Mouse (Mus musculus) retina, postnatal 7 days (tissue): Measurements from ENCODE around the gene Ecel1.
A peak's percentile ranks its signal among the peaks of the same experiment; 100 is the strongest.

Experiments used
- DNase-seq: peaks from one replicate; pipeline ENCODE4 v3.0.0-alpha.2; 2012; ENCODE audit warnings: low read depth, low spot score

Gene Ecel1

DNA sequence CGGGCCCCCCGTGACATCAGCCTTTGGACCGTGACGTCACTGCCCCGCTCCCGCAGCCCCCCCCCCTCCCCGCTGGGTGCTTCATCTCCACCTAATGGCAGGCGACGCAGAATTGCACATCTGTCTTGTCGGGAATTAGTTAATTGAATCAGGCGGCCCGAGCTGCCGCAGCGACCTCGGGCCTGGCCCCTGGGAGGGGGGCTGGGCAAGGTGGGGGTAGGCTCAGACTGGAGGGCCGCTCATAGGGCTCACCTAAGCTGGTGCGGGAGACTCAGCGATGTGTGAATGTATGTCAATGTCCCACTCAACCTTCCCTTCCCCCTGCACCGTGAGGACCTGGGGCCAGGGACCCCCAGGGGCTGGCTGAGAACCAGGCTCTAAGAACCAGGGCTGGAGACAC, 14.1 kb upstream of the Ecel1 start:
- no peak for DNase-seq

DNA sequence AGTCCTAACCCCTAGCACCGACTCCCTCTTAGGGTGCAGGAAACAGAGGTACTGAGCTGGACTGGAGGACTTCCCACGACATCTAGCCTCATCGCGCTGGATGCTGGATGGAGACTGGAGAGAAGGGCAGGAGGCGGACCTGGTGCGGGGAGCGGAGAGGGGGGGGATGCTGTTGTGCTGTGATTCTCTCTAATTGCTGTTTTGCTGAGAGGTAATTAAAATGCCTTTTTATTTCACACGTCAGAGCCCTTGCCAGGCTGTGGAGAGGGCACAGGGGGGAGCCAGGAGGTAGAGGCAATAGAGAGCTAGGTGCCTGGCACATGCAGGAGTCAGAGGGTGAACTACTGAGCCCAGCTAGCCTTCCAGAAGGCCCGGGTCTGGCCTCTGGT, 8.5 kb upstream of the Ecel1 start:
- DNase-seq: no peak

DNA sequence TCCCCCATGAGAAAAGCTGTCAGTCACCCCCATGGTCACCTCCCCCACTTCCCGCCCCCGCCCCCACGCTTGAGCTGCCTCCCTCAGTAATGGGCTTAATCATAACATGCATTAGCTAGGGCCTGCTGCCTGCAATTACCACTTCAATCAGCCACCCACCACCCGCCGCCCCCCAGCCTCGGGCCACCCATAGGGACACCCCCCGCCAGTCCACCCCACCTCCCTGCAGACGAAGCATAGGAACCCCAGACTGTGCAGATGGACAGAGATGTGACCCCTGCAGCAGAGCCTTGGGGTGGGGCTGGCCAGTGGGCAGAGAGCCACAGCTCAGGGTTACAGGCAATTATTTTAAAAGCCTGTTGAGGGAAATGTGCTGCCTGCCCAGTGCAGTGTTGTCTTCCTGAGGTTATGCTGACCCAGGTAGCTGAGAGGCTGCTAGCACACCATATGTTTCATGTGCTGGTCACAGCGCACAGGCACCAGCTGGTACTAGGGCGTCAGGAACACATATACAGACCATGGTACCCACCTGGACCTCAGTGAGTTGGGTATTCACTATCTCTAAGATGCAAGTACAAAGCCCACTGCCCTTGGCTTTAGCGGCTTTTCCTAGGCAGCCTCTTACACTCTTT, 8.0 kb upstream of the Ecel1 start:
- no peak for DNase-seq

DNA sequence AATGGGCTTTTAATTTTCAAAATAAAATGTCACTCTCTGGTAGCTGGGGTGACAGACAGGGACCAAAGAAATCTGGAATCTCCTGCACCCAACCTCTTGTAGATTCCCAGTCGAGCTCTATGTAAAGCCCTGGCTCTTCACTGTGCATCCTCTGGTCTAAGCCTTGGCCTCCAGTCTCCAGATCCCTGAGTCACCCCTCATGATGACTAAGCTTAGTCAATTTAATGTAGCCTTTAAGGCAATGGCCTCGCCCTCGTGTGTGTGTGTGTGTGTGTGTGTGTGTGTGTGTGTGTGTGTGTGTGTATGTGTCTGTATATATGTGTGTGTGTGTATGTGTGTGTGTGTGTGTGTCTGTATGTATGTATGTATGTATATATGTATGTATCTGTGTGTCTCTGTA, 3.1 kb upstream of the Ecel1 start:
- no peak for DNase-seq

DNA sequence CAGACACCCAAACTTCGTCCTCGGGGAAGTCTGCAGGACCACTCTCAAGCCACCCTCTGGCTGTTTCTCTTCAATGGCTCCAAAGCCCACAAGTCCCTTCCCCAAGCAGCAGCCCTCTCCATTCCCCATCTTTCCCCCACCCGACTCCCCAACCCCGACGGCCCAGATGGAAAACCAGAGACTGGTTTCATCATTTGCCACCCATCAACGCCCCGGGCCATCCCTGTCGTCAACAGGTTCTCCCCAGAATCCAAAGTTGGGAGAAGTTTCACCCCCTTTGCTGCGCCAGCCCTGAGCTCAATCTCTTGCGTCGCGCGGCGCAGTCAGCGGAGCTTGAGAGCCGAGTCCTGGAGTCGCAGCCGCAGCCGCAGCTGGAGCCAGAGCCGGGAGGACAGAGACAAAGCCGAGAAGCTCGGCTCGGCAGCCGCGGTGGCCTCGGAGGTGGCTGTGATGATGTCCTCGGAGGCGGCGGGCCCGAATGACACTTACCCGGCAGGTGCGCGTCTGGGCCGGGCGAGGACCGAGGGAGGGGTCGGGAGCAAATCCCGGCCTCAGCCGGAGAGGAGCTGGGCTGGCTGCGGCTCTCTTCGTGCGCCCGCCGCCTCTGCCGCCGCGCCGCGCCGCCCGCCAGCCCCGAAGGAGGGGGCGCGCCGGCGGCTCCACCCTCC, 656 bp downstream of the Ecel1 start:
- no peak for DNase-seq

DNA sequence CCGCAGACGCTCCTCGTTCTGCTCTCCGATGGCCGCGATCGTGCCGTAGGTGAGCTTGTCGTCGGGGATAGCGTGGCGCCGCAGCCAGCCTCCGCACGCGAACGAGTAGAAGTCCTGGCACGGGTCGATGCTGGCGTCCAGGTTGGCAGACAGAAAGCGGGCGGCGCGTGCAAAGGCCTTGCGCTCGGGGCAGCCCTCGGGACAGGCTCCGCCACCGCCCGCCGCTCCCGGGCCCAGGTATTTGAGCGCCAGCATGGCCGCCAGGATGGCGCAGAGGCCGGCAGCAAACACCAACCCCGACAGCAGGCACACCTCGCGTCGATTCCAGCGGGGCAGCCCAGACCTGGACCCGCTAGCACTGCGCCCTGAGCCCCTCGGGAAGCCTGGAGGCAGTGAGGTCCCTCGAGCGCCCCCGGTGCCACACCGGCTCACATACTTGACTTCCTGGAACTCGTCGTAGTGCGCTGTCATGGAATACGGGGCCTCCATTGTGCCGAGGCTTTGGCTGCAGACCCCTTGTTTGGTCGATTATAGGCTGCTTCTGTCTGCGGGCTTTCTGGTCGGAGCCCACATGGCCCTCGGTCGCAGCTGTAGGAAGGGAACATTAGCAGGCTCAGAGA, 1.7 kb downstream of the Ecel1 start:
- no peak for DNase-seq

DNA sequence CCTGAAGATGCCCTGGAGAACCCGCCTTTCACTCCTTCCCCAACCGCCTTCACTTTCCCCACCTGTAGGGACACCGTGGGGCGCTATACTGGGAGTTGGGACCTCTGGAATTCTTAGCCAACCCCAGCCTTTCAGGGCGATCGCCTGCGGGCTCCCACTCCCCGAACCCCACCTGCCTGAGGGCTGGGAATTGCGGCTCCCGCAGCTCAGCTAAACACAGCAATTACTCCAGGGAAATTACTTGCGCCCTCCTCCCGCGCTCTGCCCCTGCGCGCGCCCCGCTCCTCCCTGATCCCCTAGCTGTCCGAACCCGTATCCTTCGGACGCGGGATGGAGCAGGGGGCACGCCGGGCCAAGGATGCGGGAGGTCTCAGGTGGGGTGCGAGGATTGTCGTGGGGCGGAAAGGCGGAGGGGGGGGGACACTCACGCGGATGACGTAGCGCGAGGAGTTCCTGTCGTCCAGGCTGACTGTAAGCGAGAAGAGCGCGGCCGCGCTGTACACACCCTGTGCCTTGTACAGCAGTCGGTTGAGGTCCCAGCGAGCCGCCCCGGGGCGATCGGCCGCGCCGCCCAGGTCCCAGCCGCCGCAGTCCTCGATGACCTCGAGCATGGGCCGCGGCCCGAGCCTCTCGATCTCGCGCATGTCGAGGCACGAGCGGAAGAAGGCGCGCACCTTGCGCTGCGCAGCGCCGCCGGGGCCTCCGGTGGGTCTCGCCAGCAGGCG, 2.4 kb downstream of the Ecel1 start:
- no peak for DNase-seq

DNA sequence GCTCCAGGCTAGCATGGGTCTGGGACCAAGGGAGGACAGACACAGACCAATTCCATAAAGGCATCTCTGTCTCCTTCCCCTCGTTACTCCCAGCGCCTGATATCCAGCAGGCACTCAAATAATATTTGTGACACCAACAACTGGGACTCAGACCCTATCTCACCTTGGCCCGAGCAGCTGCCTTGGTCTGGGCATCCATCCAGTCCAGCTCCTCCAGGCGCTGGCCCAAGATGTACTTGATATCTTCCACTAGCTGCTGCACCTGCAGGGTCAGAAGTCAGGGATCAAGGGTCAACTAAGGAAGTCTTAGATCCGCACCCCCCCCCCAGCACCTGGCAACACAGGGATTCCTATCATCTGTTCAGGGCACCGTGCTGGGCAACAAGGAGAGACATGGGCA, 5.0 kb downstream of the Ecel1 start:
- DNase-seq: no peak

DNA sequence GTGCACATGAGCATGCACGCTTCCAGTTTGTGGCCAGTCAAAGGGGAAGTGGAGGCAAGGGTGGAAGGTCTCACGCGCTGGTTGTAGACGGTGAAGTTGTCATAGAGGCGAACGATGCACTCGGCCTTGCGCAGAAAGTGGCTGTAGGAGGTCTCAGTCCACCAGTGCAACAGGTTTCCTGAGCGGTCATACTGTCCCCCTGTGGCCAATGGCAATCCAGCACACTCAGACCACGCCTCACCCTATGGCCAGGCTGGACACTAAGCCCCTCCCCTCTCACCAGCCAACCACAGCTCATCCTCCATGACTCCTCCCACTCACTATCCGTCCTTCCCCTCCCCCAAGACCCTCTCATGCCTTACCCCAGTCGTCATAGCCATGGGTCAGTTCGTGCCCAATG, 6.9 kb downstream of the Ecel1 start:
- no peak for DNase-seq

DNA sequence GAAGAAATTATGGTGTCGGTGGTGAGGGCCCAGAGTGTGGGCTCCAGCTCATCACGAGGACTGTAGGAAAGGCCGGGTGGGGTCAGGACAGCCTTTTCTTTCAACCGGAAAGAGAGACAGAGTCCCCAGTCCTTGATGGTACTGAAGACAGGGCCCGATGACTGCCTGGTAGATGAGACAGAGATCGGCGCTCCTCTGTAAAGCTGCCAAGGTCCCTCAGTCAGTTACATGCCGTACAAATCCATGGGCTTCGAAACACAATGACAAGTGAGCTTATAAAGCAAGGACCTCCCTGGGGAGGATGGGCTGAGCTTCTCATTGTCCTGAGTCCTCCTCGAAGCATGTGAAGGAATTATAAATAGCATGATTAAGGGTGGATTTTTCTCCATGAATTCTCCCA, 13.2 kb downstream of the Ecel1 start:
- DNase-seq: no peak

DNA sequence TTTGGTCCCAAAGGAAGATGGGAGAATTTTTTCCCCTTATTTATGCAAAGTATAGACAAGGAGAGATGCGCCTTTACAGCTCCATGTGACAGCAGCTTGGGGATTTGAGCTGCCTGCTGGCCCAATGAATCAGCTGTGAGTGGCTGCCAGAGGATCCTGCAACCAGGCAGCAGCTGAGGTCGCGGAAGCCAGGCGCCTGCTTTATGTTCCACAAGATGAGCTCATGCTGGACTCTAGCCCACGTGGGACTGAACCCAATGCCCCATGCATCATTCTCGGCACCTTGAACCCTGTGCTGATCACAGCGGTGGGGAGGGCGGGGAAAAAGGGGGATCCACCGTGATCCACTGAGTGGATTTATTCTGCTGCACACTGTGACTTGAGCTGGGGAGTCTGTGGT, 13.9 kb downstream of the Ecel1 start:
- no peak for DNase-seq

DNA sequence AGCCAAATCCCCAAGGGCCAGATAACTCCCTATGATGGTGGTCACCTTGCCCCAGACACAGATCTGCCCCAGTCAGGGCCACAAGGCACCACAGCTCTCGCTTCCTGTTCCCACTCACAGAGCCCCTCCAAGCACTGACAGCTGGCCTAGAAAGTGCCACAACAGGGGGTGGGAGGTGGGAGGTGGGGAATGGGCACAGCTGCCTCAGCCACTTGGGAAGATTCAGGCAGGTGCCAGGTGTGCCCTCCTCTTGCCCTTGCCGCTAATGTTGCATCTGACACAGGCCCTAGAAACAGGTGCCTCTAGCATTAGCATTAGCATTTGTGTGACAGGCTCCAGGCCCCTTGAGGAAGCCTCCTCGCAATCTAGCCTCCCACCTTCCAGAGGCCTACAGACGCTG, 14.8 kb downstream of the Ecel1 start:
- no peak for DNase-seq

DNA sequence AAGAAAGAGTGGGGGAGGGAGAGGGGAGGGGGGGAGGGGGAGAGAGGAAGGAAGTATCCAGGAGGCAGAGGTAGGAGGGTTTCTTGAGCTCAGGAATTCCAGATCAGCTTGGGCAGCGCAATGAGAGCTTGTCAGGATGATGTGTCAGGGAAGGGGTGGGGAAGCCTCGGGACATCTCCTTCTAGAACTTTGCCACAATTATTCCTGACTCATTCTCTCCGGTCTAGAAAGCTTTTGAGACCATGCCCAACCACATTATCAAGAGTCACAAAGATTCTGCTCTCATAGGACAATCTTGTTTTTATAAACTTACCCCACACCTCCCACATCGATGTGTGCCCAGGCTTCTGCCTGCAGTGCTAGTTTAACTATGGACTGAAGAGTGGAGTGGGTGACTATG, 24.5 kb downstream of the Ecel1 start:
- no peak for DNase-seq

DNA sequence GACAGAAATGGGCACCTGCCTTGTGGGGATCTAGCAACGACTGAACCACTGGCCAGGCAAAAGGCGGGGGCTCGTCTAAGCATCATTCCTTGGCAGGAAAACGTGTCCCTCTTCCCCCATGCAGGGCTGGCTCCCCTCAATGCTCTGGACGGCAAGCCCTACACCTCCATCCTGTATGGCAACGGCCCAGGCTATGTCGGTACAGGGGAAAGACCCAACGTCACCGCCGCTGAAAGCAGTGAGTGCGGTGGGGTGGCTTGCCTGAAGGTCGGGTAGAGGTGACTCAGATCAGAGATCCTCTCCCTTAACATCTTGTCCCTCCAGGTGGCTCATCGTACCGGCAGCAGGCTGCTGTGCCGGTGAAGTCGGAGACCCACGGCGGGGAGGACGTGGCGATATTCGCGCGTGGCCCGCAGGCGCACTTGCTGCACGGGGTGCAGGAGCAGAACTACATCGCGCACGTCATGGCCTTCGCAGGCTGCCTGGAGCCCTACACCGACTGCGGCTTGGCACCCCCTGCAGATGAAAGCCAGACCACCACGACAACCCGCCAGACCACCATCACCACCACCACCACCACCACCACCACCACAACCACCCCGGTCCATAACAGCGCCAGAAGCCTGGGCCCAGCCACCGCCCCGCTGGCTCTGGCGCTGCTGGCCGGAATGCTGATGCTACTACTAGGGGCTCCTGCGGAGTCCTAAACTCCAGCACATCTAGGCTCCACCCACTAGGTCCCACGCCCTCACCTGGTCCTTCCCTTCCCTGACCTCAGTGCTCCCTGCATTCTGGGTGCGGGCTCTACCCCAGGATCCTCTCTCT, 28.9 kb downstream of the Ecel1 start:
- no peak for DNase-seq

DNA sequence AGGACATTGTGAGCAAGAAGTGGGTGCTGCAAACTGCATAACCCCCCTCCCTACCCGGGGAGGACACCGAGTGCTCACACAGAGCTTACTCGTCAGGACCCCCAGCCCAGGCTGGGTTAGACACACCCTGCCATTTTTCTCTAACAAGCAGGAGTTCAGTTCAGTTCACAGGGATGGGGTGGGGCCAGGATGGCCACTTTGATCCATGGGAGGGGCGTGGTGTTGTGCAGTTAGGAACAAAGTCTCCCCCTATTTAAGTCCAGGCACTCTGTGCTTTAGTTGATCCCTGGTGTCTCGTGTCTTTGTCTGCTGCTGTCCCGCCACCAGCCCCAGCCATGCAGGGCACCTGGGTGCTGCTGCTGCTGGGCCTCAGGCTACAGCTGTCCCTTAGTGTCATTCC, 31.6 kb downstream of the Ecel1 start, which contains the start of gene Akp3:
Gene Akp3 (plus strand): TSS at position 301 of the 400 bp plus-strand sequence.
- DNase-seq: no peak

DNA sequence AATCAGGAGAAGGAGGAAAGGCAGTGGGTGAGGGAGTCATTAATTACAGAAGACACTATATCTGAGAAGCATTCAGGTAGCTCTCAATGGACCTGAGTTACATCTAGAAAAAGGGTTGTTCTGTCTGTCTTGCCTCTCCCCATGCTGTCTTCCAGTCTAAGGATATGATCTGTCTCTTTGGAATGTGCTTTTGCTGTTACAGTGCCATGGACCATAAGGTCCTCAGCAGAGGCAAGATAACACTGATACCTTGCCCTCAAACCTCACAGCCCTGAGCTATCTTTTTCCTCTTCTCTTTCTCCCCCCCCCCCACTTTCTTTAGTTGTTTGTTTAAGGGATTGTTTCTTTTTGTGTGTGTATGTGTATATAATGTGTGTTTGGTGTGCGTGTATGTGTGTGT, 41.5 kb downstream of the Ecel1 start:
- DNase-seq: no peak

DNA sequence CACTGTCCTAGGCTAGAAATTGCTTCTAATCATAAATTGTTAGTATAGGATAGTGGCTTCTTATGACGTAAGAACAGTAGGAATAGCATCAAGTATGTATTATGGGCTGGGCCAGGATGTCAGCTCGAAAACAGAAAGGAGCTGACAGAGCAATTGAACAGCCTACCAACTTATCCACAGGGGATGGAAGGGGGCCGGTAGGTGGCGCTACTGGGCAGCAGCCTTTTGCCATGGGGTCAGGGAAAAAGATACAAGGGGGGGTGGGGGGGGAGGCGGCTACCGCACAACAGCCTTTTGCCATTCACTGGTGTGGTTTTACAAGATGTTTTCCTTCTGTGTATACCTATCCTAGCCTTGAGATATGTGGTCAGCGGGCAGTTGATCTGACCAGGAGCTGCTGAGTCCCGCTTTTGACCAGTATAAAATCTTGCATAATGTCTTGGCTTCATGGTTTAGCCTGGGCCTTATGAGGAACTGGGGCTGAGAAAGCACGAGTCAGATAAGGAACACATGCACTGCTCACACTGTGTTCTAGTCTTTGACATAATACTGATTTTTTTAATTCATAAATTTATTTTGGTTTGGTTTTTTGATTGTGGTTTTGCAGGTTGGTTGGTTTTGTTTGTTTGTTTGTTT, 44.5 kb downstream of the Ecel1 start:
- DNase-seq: peak; percentile 28

DNA sequence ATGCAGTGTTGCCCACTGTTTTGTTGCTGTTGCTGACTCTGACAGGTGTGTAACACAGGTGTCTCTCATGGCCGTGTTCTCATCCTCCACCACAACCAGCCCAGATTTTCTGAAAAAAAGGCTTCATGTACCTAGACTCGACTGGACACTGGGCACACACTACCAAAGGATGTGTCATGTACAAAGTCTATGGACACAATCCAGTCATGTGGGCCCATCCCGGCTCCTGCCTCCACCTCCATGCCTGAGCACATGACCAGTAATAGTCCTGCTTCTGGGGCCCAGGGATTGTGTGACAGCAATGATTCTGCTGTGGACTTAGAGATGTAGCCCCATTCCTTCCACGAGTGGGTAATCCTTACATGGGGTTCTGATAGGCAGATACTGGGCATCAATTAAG, 47.8 kb downstream of the Ecel1 start:
- no peak for DNase-seq

DNA sequence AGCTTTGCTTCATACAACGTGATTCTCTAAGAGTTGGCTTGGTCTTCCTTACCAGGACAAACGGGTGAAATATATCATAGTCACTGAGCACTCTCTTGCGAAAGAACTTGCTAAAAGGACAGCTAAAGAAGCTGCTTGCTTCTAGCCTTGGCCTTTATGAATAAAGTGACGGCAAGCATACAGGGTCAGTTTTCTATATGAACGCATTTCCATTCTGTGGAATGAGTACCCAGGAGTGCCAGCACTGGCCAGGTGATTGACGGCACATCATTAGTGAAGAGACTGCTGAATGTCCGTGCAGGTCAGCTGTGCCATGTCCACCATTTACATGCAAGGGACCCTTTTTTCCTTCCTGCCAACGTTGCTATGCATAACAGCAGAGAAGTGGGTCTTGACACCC, 49.8 kb downstream of the Ecel1 start:
- no peak for DNase-seq

DNA sequence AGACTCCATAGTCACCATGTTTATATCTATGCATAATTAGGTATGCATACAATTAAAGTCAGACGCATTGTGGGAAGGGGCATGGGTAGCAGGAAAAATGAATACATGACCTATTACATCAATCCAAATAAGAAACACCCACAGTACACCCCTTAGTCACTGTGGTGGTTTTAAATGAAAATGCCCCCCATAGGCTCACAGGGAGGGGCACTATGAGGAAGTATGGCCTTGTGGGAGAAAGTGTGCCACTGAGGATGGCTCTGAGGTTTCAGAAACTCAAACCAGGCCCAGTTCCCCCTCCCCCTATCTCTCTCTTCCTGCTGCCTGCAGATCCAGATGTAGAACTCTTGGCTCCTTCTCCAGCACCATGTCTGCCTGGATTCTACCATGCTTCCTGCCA, 52.4 kb downstream of the Ecel1 start:
- no peak for DNase-seq

DNA sequence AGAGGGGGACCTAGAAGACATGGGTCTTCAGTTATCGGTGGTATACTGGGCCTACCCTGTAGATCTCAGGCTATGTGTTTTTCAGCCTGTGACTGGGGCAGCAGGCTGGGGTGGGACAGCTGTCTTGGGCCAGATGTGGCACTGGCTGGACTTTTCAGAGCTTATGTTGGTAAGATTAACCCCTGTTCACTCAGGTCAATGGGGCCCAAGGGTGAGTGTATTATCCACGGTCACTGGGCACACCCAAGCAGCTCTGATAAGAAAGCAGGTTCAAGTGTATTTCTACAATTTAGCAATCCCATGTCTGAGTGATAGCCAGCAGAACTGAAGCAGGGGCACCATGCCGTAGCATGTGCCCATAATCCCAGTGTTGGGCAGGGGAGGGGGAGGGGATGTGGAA, 54.2 kb downstream of the Ecel1 start:
- DNase-seq: no peak
